Mouse (Mus musculus) Patski (cell line): ENCODE data around the gene Epha5. TPM values are rescaled to one million over a fixed set of nuclear protein-coding genes. Genes with fewer than 3 reads are reported as not detected.

Experiments
- ATAC-seq: fragments of 100-300 bp; one replicate; pipeline ENCODE4 v1.8.0; 2021
- CTCF ChIA-PET: fragments of 350-600 bp; sonication (Branson Sonifier 250); formaldehyde crosslinking; loops from one replicate; lab custom pipeline; 2022; ENCODE audit warnings: inconsistent platforms; lab: Charles Lee
- POLR2A ChIA-PET: fragments of 350-600 bp; sonication (Branson Sonifier 250); formaldehyde crosslinking; loops from one replicate; lab custom pipeline; 2022; ENCODE audit warnings: antibody characterized with exemption, inconsistent platforms; lab: Charles Lee
- DNase-seq: peaks from one replicate; pipeline ENCODE4 v3.0.0-alpha.2; 2011; ENCODE audit warnings: low read depth, low spot score
- H3K27me3 ChIP-seq: fragments of 371-371 bp; one replicate; pipeline ENCODE4 v1.5.1; 2021
- CTCF ChIP-seq: fragments of 100-300 bp; IDR thresholded peaks from one replicate; pipeline ENCODE4 v1.5.1; 2021
- in situ Hi-C: fragments of 300-500 bp; cut with MboI; formaldehyde crosslinking; loops from 3 replicates; pipeline ENCODE4 v1.11.1; 2018; ENCODE audit warnings: low pct_unique_long_range_greater_than_20kb, mixed read lengths
- polyA plus RNA-seq: library from polyadenylated mRNA; unstranded; gene quantifications from one replicate; pipeline ENCODE4 v1.2.3, GENCODE M21; 2021

Gene Epha5
- polyA plus RNA-seq, 1 experiment from 2014 or later, result not detected

DNA sequence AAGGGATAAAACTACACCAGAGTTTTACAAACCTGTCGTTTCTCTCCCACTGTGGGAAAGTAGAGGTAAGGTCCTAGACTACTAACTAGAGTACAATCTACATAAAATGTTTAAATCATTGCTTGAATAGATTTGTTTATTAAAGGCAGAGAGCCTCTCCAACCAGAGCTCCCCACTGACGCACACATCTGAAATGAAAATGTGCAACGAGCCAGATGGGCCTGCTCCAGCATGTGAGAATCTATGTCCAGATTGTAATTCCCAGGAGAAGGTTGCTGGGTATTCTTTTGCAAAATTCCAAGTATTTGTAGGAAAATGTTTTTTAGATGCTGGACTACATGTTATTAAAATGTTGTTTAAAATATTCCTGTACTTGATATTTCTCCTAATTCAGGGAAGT, 57.8 kb downstream of the Epha5 start:
- POLR2A ChIA-PET, result no interaction called here
- no peak for DNase-seq
- ATAC-seq, result no peak
- H3K27me3 ChIP-seq, result peaks cover 5% of the 10 kb centered on the region
- CTCF ChIA-PET, result no interaction called here
- no peak for TF ChIP-seq CTCF
- in situ Hi-C loops, result no loop called here

DNA sequence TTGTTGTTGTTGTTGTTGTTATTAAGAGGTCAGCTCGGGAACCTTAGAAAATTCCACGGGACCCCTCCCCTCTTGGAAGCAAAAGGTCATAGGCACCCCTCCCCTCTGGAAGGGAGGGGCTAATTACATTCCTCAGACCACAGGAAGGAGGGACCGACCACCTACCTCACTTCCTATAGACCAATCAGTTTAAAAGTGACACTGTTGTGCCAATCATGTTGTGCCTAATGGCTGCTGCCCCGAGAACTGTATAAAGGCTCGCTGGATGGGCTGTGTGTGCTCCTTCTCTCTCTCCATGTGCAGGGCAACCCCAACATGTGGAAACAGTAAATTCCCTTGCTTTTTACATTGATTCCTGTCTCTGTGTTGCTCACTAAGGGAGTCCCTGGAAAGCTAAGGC, 64.1 kb downstream of the Epha5 start:
- no peak for TF ChIP-seq CTCF
- ChIA-PET CTCF (no interaction called here), POLR2A (no interaction called here)
- in situ Hi-C loops, result no loop called here
- no peak for ATAC-seq
- H3K27me3 ChIP-seq, result peaks cover 4% of the 10 kb centered on the region
- DNase-seq, result no peak

DNA sequence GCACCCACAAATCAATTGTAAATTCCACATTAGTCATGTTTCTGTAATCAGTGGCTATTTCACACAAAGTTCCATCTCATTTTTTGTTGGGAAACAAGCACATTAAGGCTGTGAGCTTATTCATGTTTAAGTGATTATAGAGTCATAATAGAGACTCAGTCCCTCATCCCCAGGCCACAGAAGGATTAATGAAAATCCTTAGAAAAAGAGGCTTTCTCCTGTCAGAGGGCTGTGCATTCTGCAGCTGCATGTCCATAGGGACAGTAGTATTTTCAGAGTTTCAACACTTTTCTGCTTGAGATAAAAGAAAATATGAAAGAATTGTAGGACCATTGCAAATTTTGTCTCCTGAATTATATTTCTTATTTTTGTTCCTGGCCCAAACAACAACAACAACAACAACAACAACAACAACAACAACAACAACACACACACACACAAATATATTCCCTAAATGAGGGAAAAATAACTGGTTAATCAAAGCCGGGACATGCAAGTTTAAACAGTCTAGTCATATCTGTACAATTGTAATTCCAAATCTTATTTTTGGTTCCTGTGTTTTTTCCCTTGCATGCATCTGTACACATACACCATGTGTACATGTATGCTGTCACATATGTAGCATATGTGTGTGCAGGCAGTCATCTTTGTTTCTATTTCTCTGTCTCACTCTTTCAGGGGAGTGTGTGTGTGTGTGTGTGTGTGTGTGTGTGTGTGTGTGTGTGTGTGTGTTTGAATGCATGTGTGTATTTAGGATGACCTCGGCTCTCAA, 70.3 kb downstream of the Epha5 start:
- CTCF ChIA-PET, result no interaction called here
- POLR2A ChIA-PET, result interaction anchor here (0.7 kb wide), 1 partner anchor 21 kb away, joined by 3 read pairs; no protein-coding TSS in a partner anchor
- TF ChIP-seq CTCF, result no peak
- DNase-seq (no peak), ATAC-seq (no peak)
- in situ Hi-C loops, result no loop called here
- no peaks in the 10 kb centered on the region for H3K27me3 ChIP-seq

DNA sequence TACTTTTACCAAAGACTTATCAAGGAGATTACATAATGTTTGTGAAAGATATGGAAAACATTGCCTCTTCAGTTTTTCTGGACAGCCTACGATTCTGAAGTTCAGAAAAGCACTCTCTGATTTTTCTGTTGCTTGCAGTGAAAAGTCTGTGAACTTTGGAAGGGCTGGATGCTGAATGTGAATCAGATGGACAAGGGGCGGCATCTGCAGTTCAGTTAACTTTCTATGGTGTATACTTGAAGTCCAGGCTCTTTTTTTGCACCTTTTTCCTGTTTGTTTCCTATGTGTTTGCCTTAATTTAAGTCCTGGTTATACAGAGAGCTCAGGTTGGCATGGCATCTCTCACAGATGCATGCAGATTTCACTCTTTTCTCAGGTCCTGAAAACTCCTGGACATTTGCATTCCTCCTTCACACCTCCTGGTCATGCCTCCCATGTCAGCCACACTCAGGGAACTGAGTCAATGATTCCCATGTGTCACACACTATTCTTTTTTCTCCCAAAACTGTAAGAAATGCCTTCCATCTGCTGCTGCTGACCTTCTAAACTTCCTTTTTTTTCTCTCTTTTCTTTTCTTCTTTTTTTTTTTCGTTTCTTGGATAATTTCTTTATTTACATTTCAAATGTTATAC, 81.2 kb downstream of the Epha5 start:
- no peak for TF ChIP-seq CTCF
- DNase-seq (no peak), ATAC-seq (no peak)
- in situ Hi-C loops, result no loop called here
- ChIA-PET POLR2A (no interaction called here), CTCF (no interaction called here)
- H3K27me3 ChIP-seq, result no peaks in the 10 kb centered on the region

DNA sequence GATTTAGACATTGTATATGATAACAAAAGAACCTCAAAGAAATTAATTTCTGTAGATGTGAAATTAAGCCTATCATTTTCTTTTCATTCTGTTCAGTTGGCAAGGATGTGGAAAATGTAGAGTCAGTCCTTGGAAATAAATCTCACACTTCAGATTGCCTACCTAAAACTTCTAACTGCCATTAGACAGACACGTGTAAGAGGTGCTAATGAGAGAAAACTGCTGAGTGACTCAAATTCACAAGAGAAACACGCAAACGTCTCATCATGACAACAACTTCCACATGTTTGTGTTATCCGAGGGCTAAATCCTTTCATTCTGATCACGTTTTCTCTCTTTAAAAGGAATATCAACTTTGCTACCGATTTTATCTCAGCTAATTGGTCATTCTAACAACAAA, 82.7 kb downstream of the Epha5 start:
- ATAC-seq (no peak), DNase-seq (no peak)
- no peaks in the 10 kb centered on the region for H3K27me3 ChIP-seq
- CTCF ChIA-PET, result no interaction called here
- in situ Hi-C loops, result no loop called here
- TF ChIP-seq CTCF, result no peak
- POLR2A ChIA-PET, result no interaction called here

DNA sequence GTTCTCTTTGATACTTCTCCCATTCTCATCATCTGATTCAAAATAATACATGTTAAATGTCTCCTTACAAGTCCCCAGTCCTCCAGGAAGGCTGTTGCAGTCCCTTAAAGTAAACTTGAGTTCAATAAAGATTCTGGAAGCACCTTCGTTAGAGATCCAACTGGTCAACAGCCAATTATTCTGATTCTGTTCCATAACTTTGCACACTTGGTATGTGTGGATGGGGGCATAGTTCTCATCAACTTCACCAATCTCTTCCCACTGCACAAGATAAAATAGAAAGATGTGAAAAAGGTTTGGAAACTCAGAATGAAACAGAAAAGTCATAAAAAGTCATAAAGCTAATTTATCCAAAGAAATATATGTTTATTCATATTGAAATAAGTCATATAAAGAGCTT, 85.6 kb downstream of the Epha5 start:
- CTCF ChIA-PET, result interaction anchor here (1.4 kb wide), 1 partner anchor 14 kb away, joined by 4 read pairs; no protein-coding TSS in a partner anchor
- no peak for DNase-seq
- no peaks in the 10 kb centered on the region for H3K27me3 ChIP-seq
- POLR2A ChIA-PET, result interaction anchor here (0.6 kb wide), 1 partner anchor 11 kb away, joined by 4 read pairs; no protein-coding TSS in a partner anchor
- ATAC-seq, result no peak
- TF ChIP-seq CTCF, result no peak
- in situ Hi-C loops, result no loop called here

DNA sequence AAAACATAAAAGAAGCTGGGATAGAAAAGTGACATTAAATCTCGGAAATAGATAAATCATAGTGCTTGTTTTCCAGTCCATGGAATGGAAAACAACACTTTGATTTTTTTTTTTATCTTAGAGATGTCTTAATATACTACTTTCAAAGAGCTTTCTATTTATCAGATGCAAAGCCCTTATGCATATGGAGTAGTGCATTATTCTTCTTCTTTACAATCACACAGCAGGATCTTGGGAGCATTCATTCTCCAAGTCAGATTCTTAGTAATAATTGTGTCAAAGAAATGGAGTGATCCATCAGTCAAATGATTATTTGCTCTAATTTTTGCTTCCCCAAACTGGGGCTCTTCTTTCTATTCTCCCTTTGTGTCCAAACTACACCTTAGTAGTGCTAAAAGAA, 96.6 kb downstream of the Epha5 start:
- POLR2A ChIA-PET, result interaction anchor here (0.8 kb wide), 1 partner anchor 11 kb away, joined by 4 read pairs; no protein-coding TSS in a partner anchor
- no peak for DNase-seq
- H3K27me3 ChIP-seq, result peaks cover 8% of the 10 kb centered on the region
- in situ Hi-C loops, result no loop called here
- TF ChIP-seq CTCF, result no peak
- no peak for ATAC-seq
- CTCF ChIA-PET, result no interaction called here

DNA sequence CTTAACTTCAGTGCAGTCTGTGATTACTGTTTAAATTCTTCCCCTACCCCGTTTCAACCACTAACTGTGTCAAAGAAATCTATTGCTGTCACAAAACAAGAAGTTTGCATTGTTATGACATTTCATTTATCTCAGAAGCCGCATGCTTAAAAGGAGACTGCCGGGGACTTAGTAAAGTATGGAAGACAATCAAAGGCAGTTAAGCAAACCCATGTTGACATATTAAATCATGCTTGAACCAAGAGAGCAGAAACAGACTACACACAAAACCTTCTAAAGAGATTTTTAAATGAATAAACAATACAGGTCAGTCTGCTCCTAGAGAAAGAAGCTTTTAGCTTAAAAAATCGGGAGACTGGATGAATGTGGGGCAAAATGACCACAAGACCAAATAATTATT, 97.0 kb downstream of the Epha5 start:
- peaks cover 8% of the 10 kb centered on the region for H3K27me3 ChIP-seq
- ATAC-seq (no peak), DNase-seq (no peak)
- in situ Hi-C loops, result no loop called here
- ChIA-PET CTCF (interaction anchor here (1.8 kb wide), 1 partner anchor 12 kb away, joined by 6 read pairs; no protein-coding TSS in a partner anchor), POLR2A (no interaction called here)
- no peak for TF ChIP-seq CTCF

DNA sequence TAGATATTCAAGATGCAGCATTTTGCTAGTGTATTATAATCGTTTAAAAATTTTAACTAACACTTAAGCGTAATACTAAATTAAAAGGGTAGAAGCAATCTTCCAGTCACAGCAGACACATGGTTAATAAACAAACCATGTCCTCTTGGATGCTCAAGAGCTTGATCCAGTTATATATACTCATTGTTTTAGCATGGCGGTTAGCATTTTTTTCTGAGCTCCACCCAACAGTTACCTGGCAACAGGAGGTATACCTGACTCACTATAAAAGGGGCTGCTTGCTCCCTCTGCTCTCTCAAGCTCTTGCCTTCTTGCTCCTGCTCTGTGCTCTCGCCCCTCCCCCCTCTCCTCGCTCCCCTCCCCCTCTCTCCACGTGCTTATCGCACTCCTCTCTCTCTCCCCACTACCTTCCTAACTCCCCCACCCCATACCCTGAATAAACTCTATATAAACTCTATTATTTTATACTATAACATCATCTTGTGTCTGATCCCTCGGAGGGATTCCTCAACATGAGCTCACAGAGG, 98.3 kb downstream of the Epha5 start:
- ATAC-seq (no peak), DNase-seq (no peak)
- ChIA-PET POLR2A (no interaction called here), CTCF (interaction anchor here (1.8 kb wide), 1 partner anchor 11 kb away, joined by 6 read pairs; no protein-coding TSS in a partner anchor)
- H3K27me3 ChIP-seq, result peaks cover 8% of the 10 kb centered on the region
- TF ChIP-seq CTCF, result no peak
- in situ Hi-C loops, result no loop called here

DNA sequence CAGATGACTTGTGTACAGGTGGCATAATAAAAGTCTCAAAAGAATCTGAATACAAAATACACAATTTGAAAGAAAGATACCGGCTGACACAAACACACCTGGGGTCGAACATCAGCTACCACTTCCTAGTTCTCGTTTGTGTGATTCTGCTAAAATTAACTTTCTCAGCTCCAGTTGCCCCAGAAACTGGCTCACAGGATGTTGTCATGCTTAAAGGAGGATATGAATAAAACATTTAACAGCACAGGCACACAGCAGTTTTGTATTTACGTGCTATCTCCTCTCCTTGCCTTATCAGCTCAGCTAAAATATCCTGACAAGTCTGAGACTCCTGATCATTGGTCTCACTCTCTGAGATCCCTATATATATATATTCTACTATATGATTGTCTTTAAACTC, 99.3 kb downstream of the Epha5 start:
- DNase-seq (no peak), ATAC-seq (no peak)
- ChIA-PET POLR2A (no interaction called here), CTCF (interaction anchor here (1.4 kb wide), 1 partner anchor 15 kb away, joined by 4 read pairs; no protein-coding TSS in a partner anchor)
- peaks cover 8% of the 10 kb centered on the region for H3K27me3 ChIP-seq
- no peak for TF ChIP-seq CTCF
- in situ Hi-C loops, result no loop called here

DNA sequence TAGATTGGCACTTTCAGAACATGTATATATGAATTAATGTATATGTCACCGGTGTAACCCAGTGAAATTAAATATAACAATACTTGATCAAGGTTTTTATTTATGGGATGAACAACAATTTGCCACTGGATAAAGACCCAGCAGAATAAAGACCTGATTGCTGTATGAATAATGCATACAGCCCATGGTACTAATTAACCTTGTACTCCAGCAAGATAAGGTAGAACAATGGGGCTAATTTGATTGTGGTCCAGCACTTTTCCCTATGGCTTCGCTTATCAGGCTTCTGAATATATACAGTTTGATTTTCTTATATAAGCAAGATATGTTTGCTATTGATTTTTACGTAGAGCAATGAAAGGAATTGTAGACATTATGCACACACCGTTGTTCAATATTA, 103.6 kb downstream of the Epha5 start:
- peaks cover 3% of the 10 kb centered on the region for H3K27me3 ChIP-seq
- CTCF ChIA-PET, result no interaction called here
- POLR2A ChIA-PET, result no interaction called here
- ATAC-seq (no peak), DNase-seq (no peak)
- TF ChIP-seq CTCF, result no peak
- in situ Hi-C loops, result no loop called here
